Mouse (Mus musculus): Measurements from ENCODE around the gene Serpinb9c. TPM values are rescaled to one million over a fixed set of nuclear protein-coding genes. Genes with fewer than 3 reads are reported as not detected.
A peak's percentile ranks its signal among the peaks of the same experiment; 100 is the strongest.
"Not testable (repeated sequence)": the region's sequence is repeated elsewhere in the genome, so short reads cannot be mapped to it uniquely, and the experiment has no call there.

Serpinb9c gene
- total RNA-seq (2021) = not detected
- long read RNA-seq = 0 reads

GRCm38 (mm10) chr13:33159642-33160041 is at the start of gene Serpinb9c:
TSS of gene Serpinb9c (minus strand) at chr13:33159742.
- no peak for DNase-seq (ENCODE audit: low spot score in 2 of 2)

- peak in 1 of 2 experiments; percentile 11 for DNase-seq (ENCODE audit: low spot score in 2 of 2)
Observed at GRCm38 (mm10) chr13:33199740-33200139, 40.2 kb upstream of the Serpinb9c start.

- DNase-seq (ENCODE audit: low spot score in 2 of 2) = no peak
Observed at GRCm38 (mm10) chr13:33192659-33193058, 33.1 kb upstream of the Serpinb9c start, which contains the start of gene Serpinb9d. TSS of gene Serpinb9d (plus strand) at chr13:33192959.

GRCm38 (mm10) chr13:33190486-33190885 is 30.9 kb upstream of the Serpinb9c start:
- not testable (repeated sequence) for DNase-seq (ENCODE audit: low spot score in 2 of 2)

- DNase-seq (ENCODE audit: low spot score in 2 of 2) = no peak
Observed at GRCm38 (mm10) chr13:33141435-33141834, 18.1 kb downstream of the Serpinb9c start.

- DNase-seq (ENCODE audit: low spot score in 2 of 2) = peak in 1 of 2 experiments; percentile 40
Observed at GRCm38 (mm10) chr13:33137717-33138116, 21.8 kb downstream of the Serpinb9c start.

GRCm38 (mm10) chr13:33113054-33113453 is 46.5 kb downstream of the Serpinb9c start:
- no peak for DNase-seq (ENCODE audit: low spot score in 2 of 2)

- DNase-seq (ENCODE audit: low spot score in 2 of 2) = peak in 1 of 2 experiments; percentile 21
Observed at GRCm38 (mm10) chr13:33105626-33106025, 53.9 kb downstream of the Serpinb9c start.

Other genes starting within 250 kb of the Serpinb9c start
- 1 to 10 TPM in 1 of 2 experiments, under 1 TPM in 1; 0.63 to 1.0 TPM for gene Serpinb6b, start 194.5 kb downstream of the Serpinb9c start, total RNA-seq (2021)
- 1 to 10 TPM; 5.7 to 6.1 TPM for gene Serpinb9, start 156.5 kb downstream of the Serpinb9c start, total RNA-seq (2021)
- gene Serpinb9b, start 132.3 kb downstream of the Serpinb9c start, total RNA-seq (2021) = not detected
- gene Serpinb1b, start 81.2 kb downstream of the Serpinb9c start, total RNA-seq (2021) = 1 to 10 TPM in 1 of 2 experiments, under 1 TPM in 1; 0.81 to 1.3 TPM
- not detected for gene Serpinb9d, start 33.2 kb upstream of the Serpinb9c start, total RNA-seq (2021)
- gene Serpinb9e, start 89.9 kb upstream of the Serpinb9c start, total RNA-seq (2021) = not detected
- not detected for gene Serpinb9f, start 164.3 kb upstream of the Serpinb9c start, total RNA-seq (2021)
- gene Gm11397, start 236.0 kb upstream of the Serpinb9c start, total RNA-seq (2021) = not detected